Mouse (Mus musculus) liver, postnatal 0 days (tissue): ENCODE measurements at regions not wholly inside any gene's neighbourhood (a gene's known extent, or its start where the extent isn't known, plus 50 kb on each side); places are given as distances from the start of the nearest gene placed in this dataset.

Experiments used
- ATAC-seq: fragments of 200-750 bp; cut with Nextera tagmentation; 2 replicates; pipeline ENCODE4 v1.8.0; 2017; ENCODE audit warnings: mild to moderate bottlenecking, moderate library complexity
- DNase-seq: peaks from one replicate; pipeline ENCODE4 v3.0.0-alpha.2; 2016
- H3K27ac ChIP-seq: fragments of 300-500 bp; sonication (generic); 2 replicates; pipeline ENCODE4 v1.5.1; 2014; ENCODE audit warnings: antibody characterized with exemption, moderate library complexity, mild to moderate bottlenecking, low read depth
- H3K27me3 ChIP-seq: fragments of 300-500 bp; sonication (generic); 2 replicates; pipeline ENCODE4 v1.6.1; 2014; ENCODE audit warnings: low read length, control low read depth, mixed read lengths; ENCODE audit not compliant: insufficient read depth
- H3K36me3 ChIP-seq: fragments of 300-500 bp; sonication (generic); replicated peaks from 2 replicates; pipeline ENCODE4 v1.6.1; 2014; ENCODE audit warnings: mild to moderate bottlenecking, control low read depth, low read length, moderate library complexity, mixed read lengths; ENCODE audit not compliant: insufficient read depth
- H3K4me1 ChIP-seq: fragments of 300-500 bp; sonication (generic); 2 replicates; pipeline ENCODE4 v1.6.1; 2014; ENCODE audit warnings: antibody characterized with exemption, mild to moderate bottlenecking, control low read depth; ENCODE audit not compliant: insufficient read depth
- H3K4me2 ChIP-seq: fragments of 300-500 bp; sonication (generic); 2 replicates; pipeline ENCODE4 v1.6.1; 2014; ENCODE audit warnings: low read depth, mild to moderate bottlenecking, low read length, moderate library complexity, mixed read lengths
- H3K4me3 ChIP-seq: fragments of 300-500 bp; sonication (generic); 2 replicates; pipeline ENCODE4 v1.5.1; 2014; ENCODE audit warnings: low read depth, low read length
- H3K9ac ChIP-seq: fragments of 300-500 bp; sonication (generic); replicated peaks from 2 replicates; pipeline ENCODE4 v1.6.1; 2014; ENCODE audit warnings: mild to moderate bottlenecking, moderate library complexity
- H3K9me3 ChIP-seq: fragments of 300-500 bp; sonication (generic); 2 replicates; pipeline ENCODE4 v1.6.1; 2016; ENCODE audit warnings: mild to moderate bottlenecking, control low read depth, low read length, mixed read lengths
- CTCF ChIP-seq: sonication (generic); IDR thresholded peaks from 2 replicates; pipeline ENCODE4 v1.5.1; 2016; ENCODE audit warnings: antibody characterized with exemption, low read depth
- EP300 ChIP-seq: IDR thresholded peaks from 2 replicates; pipeline ENCODE4 v1.6.1; 2016; ENCODE audit warnings: antibody characterized with exemption, low read depth, mild to moderate bottlenecking
- WGBS: fragments of 180-500 bp; shearing (Covaris S2); extraction: QIAGEN DNeasy Blood & Tissue Kit; methylation state at CpG from one replicate; pipeline ENCODE4 v1.1.7; 2014; ENCODE audit not compliant: insufficient replicate concordance; 5-methylcytosine and 5-hydroxymethylcytosine counted together

- ATAC-seq: no peak
- no peaks in the 10 kb centered on the region for H3K9me3 ChIP-seq
Measured at GRCm38 (mm10) chr10:72762964-72763363, 108.3 kb downstream of the Zwint start.

GRCm38 (mm10) chr10:72778356-72778755 lies 123.7 kb downstream of the Zwint start:
- Histone ChIP-seq H3K9me3 (no peaks in the 10 kb centered on the region), H3K4me1 (no peaks in the 10 kb centered on the region), H3K36me3 (no peaks in the 10 kb centered on the region), H3K27ac (no peak overlapping the region), H3K4me3 (no peak overlapping the region), H3K4me2 (no peak overlapping the region), H3K9ac (no peak overlapping the region), H3K27me3 (no peaks in the 10 kb centered on the region)
- WGBS: 24% methylated on average over 3 of the region's 3 CpGs
- DNase-seq (no peak), ATAC-seq (peak; percentile 27; the same call in 1 of the 2 replicates)
- no peak for TF ChIP-seq EP300
- no peak for TF ChIP-seq CTCF

More at GRCm38 (mm10) chr10:72762964-72763363, 108.3 kb downstream of the Zwint start:
- H3K27ac ChIP-seq: no peak overlapping the region
- no peak overlapping the region for H3K9ac ChIP-seq
- no peak for TF ChIP-seq CTCF
- no peak for TF ChIP-seq EP300
- H3K27me3 ChIP-seq: no peaks in the 10 kb centered on the region
- H3K4me1 ChIP-seq: no peaks in the 10 kb centered on the region
- no peak overlapping the region for H3K4me2 ChIP-seq
- DNase-seq: no peak
- H3K36me3 ChIP-seq: no peaks in the 10 kb centered on the region
- 66% methylated on average over 6 of the region's 6 CpGs for WGBS
- H3K4me3 ChIP-seq: no peak overlapping the region

- H3K9me3 ChIP-seq: no peaks in the 10 kb centered on the region
- H3K4me1 ChIP-seq: no peaks in the 10 kb centered on the region
- H3K4me3 ChIP-seq: no peak overlapping the region
- WGBS: 79% methylated on average over 8 of the region's 8 CpGs
- H3K36me3 ChIP-seq: no peaks in the 10 kb centered on the region
- H3K27ac ChIP-seq: no peak overlapping the region
- no peak overlapping the region for H3K9ac ChIP-seq
- DNase-seq (no peak), ATAC-seq (no peak)
- TF ChIP-seq CTCF (no peak), EP300 (no peak)
- H3K27me3 ChIP-seq: no peaks in the 10 kb centered on the region
- no peak overlapping the region for H3K4me2 ChIP-seq
Measured at GRCm38 (mm10) chr10:72811614-72812013, 157.0 kb downstream of the Zwint start.

- Histone ChIP-seq H3K9me3 (no peaks in the 10 kb centered on the region), H3K9ac (no peak overlapping the region), H3K27ac (peak overlapping the region; percentile 64), H3K27me3 (no peaks in the 10 kb centered on the region), H3K36me3 (no peaks in the 10 kb centered on the region), H3K4me1 (no peaks in the 10 kb centered on the region), H3K4me3 (no peak overlapping the region), H3K4me2 (no peak overlapping the region)
- TF ChIP-seq EP300 (no peak), CTCF (no peak)
- WGBS: 40% methylated on average over 1 of the region's 1 CpGs
- ATAC-seq (peak; percentile 97), DNase-seq (no peak)
Measured at GRCm38 (mm10) chr10:72847358-72848082, 192.9 kb downstream of the Zwint start.

- no peak overlapping the region for H3K4me2 ChIP-seq
- H3K4me1 ChIP-seq: no peaks in the 10 kb centered on the region
- DNase-seq (no peak), ATAC-seq (no peak)
- H3K36me3 ChIP-seq: no peaks in the 10 kb centered on the region
- H3K9me3 ChIP-seq: no peaks in the 10 kb centered on the region
- no peaks in the 10 kb centered on the region for H3K27me3 ChIP-seq
- H3K9ac ChIP-seq: no peak overlapping the region
- 30% methylated on average over 1 of the region's 1 CpGs for WGBS
- no peak overlapping the region for H3K27ac ChIP-seq
- no peak overlapping the region for H3K4me3 ChIP-seq
- TF ChIP-seq CTCF: no peak
- TF ChIP-seq EP300: no peak
Measured at GRCm38 (mm10) chr10:72867956-72868355, 213.3 kb downstream of the Zwint start.
